Mouse (Mus musculus) G1E-ER4 (cell line): Measurements from ENCODE around the gene Rps25. TPM values are rescaled to one million over a fixed set of nuclear protein-coding genes. Genes with fewer than 3 reads are reported as not detected.

Source experiments
- GATA1 ChIP-seq: IDR thresholded peaks from one replicate; pipeline ENCODE4 v1.8.0; 2012; ENCODE audit warnings: low read length, inconsistent platforms
- polyA plus RNA-seq: library from polyadenylated mRNA; stranded (reverse); fragments of >175 nt; gene quantifications from 2 replicates; pipeline ENCODE4 v1.2.3, GENCODE M21; 2012

The Rps25 gene
- polyA plus RNA-seq, result 151 and 177 TPM in 2 replicates

DNA sequence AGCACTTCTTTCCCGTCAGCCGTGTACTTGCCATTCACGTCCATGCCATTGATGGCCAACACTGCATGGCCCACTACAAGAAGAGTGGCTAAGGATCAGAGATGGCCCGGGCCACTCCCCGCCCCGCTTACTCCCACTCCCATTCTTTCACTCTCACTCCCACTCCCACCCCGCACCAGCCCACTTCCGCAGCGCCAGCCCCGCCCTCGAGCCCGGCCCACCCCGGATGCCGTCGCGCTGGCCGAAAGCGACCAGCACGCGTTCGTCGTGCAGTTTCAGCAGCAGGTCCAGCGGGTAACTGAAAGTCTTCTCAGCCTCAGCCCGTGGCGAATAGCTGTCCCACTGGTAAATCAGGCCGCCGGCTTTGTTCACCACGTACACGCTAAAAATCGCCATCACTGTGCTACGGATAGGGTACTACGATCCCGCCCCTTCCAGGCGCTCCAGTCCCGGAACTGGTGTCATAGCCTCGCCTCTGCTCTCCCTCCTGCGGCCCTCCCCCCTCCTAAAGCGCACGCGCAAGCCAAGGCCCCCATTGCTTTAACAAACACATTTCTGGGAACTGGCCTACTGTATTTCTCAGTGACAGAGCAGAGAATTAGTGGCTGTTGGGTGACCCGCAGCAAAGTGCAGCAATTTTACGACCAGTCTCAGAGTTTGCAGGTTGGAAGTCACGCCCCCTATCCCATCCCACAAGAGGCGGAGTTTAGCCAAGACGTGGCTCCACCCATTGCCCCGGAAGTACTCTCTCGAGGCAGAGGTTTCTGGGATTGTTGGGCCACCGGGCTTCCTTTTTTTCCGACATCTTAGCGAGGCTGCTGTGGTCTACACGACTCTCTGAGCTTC is at the start of gene Rps25, which contains the start of gene Trappc4:
TSS of gene Rps25 (plus strand) at position 234 of the 846 bp plus-strand sequence.
TSS of gene Trappc4 (minus strand) at position 695 of the 846 bp plus-strand sequence.
- no peak for TF ChIP-seq GATA1

DNA sequence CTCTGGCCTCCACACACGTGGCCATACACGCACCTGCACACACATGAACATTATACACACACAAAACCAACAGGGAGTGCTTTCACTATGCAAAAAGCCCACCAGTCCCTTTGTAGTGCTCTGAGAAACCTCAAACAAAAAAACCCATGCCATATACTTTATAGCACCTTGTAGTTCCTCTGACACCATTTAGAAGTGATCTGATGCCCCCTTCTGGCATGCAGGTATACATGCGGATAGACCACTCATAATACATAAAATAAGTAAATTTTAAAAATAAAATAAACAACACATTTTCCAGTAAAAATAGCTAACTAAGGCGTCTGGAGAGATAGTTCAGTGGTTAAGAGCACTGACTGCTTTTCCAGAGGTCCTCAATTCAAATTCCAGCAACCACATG is 49.7 kb upstream of the Rps25 start:
- no peak for TF ChIP-seq GATA1

DNA sequence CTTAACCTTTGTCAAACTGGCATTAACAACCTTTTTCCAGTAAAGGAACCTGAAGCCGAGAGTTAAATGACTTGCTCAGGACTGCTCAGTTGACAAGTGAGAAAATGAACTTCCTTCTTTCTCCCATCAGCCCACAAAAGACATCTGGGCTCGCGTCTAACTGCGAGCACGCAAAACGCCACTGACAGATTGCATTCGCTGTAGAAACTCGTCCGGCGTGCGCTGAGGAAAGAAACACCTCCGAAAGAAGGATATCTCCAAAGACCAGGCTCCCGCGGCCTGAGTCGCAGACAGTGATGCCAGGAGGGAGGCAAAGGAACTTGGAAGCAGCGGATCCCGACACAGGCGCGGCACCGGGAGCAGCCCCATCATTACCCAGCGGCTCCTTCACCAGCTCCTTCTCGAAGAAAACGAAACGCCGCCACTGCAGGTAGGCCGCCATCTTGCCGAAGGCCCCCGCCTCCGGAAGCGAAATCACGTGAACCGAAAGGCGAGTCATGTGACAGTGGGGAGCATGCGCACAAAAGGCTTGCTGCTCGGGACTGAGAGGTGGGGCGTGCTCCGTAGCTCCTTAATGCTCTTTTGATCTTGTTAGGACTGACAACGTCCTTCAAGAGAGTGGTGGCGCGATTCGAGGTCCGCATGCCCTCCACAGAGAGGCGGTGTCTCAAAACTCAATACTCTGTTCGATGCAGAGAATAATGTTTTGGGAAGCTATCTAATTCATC is 45.6 kb upstream of the Rps25 start, which contains the start of gene Vps11:
TSS of gene Vps11 (minus strand) at position 481 of the 728 bp plus-strand sequence.
- TF ChIP-seq GATA1, result no peak

DNA sequence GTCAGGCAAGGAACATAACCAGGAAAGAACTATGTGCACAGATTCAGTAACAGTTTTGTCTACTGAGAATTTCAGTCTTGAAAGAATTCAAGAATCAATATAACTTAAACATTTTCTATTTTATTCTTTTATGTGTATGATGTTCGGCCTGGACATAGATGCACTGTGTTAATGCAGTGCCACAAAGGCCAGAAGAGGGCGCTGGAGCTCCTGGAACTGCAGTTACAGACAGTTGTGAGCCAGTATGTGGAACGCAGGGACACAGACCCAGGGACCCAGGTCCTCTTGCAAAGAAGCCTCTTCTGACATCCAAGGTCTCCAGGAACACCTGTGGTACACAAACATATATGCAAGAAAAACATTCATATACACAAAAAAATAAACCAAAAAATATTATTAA is 42.5 kb upstream of the Rps25 start:
- no peak for TF ChIP-seq GATA1

DNA sequence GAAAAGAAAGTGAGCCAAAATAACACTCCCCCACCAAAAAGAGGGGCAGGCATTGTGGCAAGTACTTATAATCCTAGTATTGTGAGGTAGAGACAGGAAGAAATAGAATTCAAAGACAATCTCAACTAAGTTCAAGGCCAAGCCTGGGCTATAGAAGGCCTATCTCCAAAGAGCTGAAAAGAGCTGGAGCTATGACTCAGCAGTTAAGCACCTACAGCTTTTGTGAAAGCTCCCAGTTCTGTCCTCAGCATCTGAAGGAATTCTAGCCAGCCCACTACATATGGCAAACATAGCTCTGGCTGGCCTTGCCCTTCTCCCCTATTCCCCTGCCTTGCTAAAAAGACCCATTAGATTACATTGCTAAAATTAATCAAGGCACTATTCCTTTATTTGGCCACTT is 33.6 kb upstream of the Rps25 start:
- TF ChIP-seq GATA1, result no peak

DNA sequence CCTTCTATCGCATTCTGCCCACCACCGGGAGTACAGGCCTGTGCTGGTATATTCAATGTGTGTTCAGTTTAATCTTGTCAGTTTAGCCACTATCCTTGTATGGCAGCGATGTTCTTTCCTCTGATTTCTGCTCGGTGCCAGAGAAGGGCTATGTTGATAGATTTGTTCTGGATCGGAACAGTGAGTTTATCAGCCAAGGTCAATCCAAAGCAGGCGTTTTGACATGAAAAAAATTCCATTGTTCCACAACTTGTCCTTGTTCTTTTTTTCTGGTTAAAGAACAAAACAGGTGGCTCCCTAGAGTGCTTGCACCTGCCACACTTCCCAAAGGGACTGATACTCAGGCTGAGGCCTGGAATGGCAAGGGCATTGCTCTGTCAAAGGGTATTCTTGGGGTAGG is 30.8 kb upstream of the Rps25 start:
- TF ChIP-seq GATA1, result no peak

DNA sequence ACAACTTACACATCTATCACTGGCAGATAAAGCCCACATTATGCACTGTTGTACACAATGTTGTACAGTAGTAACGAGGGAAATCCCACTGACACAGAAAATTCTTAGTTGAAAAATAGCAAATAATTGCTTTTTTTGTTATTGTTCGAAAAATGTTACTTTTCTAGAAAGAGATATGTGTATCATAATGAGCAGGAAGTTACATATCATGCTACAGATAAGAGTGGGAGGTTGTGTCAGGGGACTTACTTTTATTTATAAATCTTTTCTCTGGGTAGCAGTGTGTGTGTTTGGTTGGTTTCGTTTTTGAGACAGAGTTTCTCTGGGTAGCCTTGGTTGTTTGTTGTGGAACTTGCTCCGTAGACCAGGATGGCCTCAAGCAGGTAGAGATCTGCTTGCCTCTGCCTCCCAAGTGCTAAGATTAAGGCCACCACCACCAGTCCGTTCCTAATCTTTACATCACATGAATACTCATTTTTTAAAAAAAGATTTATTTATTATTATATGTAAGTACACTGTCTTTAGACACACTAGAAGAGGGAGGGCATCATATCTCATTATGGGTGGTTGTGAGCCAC is 28.7 kb upstream of the Rps25 start:
- TF ChIP-seq GATA1, result no peak

DNA sequence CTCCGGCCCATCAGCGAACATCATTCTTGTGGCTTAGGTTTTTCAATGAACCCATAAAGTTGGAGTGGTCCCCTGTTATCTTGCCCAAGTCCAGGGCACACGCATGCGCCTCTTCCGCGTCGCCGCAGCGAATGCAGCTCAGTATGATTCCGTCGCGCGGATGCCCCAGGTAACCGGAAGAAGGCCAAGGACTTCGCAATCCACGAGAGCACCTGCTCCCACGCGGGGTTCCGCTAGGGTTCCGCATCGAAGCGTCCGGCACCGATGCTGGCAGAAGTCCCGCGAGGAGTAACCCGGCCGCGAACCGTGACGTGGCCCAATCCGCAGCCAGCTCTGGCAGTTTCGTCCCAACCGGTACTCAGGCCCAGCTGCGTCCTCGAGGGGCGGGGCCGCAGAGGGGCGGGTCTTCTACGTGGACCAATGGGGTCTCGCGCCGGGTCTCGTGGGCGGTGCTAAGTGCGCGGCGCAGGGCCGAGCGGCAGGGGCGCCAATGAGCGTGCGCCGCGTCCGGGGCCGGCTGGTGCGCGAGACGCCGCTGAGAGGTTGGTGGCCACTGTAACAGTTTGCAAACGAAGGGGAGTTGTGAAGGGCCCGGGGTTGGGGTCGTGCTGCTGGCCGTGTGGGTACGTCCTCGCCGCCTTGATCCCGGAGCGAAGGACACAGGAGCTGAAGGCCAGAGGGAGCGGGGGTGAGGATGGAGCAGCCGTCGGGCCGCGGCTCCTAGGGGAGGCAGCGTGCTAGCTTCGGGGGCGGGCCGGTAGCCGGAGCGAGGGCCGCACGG is 27.7 kb upstream of the Rps25 start, which contains the start of gene Hyou1:
TSS of gene Hyou1 (plus strand) at position 437 of the 781 bp plus-strand sequence.
- no peak for TF ChIP-seq GATA1

DNA sequence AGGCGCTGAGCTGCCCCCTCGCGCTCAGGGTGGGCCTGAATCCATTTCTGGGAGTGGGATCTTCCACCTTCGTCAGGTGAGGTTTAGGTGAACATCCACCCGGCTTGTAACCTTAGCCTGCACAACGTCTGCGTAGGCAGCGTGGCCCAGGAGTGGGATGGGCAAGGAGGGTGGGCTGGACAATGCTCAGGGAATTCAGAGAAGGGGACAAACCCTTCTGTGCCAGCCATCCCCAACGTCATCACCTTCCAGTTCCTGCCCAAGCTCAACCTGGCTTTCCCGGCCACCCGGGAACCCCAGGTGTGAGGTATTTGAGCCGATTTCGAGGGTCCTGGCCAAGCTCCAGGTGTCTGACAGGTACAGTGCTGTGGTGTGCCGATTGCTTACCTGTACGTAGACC is 27.1 kb upstream of the Rps25 start:
- TF ChIP-seq GATA1, result no peak

DNA sequence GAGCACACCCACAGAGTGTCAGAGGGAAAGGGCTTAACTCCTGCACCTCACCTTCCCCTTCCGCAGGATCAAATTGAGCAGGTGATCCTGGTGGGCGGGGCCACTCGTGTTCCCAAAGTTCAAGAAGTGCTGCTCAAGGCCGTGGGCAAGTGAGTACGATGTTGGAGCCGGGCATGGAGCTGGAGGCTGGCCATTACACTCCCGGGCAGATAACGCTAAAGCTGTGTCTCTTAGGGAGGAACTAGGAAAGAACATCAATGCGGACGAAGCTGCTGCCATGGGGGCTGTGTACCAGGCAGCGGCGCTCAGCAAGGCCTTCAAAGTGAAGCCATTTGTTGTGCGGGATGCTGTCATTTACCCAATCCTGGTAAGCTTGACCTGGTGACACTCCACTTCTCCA is 22.3 kb upstream of the Rps25 start:
- no peak for TF ChIP-seq GATA1

DNA sequence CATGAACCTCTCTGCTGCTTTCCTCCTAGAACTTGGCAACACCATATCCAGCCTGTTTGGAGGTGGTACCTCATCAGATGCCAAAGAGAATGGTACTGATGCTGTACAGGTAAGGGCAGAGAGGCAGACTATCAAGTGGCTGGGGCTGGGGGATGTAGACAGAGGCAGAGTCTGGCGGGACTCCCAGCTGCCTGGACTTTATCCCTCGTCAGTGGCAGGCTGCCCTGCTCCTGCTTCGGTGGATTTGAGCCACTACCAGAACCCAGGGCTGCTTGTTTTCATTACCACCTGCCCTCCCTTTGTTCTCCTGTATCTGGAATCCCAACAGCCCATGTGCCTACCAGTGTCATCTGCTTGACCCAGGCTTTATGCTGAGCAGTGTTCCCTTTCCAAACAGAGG is 19.7 kb upstream of the Rps25 start:
- no peak for TF ChIP-seq GATA1

DNA sequence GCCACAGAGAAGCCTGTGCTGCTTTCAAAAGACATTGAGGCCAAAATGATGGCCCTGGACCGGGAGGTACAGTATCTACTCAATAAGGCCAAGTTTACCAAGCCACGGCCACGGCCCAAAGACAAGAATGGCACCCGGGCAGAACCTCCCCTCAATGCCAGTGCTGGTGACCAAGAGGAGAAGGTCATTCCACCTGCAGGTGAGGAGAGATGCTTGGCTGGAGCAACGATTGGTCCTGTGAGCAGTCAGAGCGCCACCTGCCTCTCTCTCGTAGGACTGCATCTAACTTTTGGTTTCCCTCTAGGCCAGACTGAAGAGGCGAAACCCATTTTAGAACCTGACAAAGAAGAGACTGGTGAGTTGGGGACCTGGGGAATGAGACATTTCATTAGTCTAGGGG is 17.7 kb upstream of the Rps25 start:
- no peak for TF ChIP-seq GATA1

DNA sequence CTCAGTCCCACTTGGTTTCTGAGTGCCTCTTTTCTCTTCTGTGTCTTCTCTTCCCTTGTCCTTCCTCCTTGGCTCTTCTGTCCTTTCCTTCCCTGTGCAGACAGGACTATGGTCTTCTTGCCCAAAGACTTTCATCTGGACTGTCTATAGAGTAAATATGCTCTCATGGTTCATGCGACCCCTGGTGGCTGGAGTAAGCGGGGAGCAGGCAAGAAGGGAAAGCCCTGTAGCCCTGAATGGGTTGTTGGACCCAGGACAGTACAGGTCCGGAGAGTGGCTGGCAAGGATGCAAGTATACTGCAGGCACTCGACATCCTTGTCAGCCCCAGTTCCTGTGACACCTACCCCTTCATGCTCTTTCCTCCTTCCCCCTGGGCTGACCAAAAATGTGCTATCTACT is 15.5 kb upstream of the Rps25 start:
- no peak for TF ChIP-seq GATA1

DNA sequence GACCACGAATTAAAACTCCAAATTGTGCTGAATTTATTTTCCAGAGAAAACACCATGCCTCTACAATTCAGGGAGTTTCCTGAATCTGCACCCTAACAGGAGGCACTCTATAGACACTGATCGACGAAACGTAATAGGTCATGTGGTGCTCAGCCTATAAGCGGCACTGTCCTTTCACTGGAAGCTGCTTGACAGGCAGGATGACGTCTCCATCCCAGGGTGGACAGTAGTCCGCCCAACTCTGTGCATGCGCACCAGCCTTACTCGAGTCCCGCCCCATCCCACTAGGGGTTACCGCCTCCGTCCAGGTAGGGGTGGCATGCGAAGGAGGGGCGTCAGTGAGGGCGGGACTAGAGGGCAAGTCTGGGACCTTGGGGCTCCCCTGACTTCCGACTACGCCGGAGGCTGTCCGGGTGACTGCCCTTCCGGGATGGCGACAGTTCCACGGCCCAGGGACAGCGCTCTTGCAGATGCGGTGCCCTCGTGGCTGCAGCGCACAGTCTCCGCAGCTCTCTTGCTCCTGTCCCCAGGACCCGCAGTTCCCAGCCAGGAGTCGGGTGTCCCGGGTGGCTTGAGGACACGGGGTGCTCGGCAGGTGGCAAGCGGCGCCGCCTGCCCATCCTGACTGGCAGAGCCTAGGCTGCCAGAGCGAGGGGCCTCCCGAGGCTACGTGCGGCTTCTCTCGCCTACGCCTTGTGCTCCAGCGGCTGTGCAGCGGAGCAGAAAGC is 10.1 kb upstream of the Rps25 start, which contains the start of gene Slc37a4:
TSS of gene Slc37a4 (plus strand) at position 169 of the 728 bp plus-strand sequence.
- no peak for TF ChIP-seq GATA1

DNA sequence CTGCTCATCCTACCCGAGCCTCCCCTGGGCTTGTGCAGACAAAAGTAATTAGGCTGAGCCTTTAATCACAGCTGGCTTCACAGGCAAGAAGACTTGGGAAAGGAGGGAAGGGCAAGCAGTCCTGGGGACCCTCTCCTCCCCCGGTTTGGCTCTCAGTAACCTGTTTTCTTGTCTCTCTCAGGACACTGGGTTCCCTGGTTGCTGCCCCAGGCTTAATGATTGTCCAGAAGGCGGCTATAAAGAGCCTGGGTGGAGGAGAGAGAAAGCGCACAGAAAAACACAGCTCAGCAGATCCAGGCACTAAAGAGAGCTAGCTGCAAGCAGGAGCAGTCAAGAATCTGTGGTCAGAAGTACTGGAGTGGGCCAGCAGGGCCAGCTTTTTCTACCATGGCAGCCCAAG is 8.9 kb upstream of the Rps25 start:
- TF ChIP-seq GATA1, result no peak
